Mouse (Mus musculus) layer of hippocampus, postnatal 14 days (tissue): ENCODE results near the gene Igf2r. TPM values are rescaled to one million over a fixed set of nuclear protein-coding genes. Genes with fewer than 3 reads are reported as not detected.
"Not testable (repeated sequence)": the region's sequence is repeated elsewhere in the genome, so short reads cannot be mapped to it uniquely, and the experiment has no call there.

Experiments
- DNase-seq, 2 experiments: peaks; one replicate each; pipeline ENCODE4 v3.0.0; 2021 to 2022; ENCODE audit warnings: low spot score in 2 of 2, mixed read lengths in 1 of 2
- total RNA-seq, 2 experiments: library from RNA; stranded (reverse); gene quantifications; 2 replicates each; pipeline ENCODE4 v1.2.3; 2021

Igf2r gene
- total RNA-seq, 2 experiments from 2014 or later, result 28.1 TPM

- DNase-seq, result no peak
Observed at GRCm38 (mm10) chr17:12675646-12676045, 93.8 kb downstream of the Igf2r start, which contains the start of gene Slc22a1. TSS of gene Slc22a1 (minus strand) at chr17:12675829.

- DNase-seq, result not testable (repeated sequence)
Observed at GRCm38 (mm10) chr17:12674980-12675379, 94.5 kb downstream of the Igf2r start.

GRCm38 (mm10) chr17:12673871-12674270 is 95.6 kb downstream of the Igf2r start:
- DNase-seq, result no peak

- no peak for DNase-seq
Observed at GRCm38 (mm10) chr17:12672285-12672790, 97.1 kb downstream of the Igf2r start.

GRCm38 (mm10) chr17:12671029-12671605 is 98.3 kb downstream of the Igf2r start:
- no peak for DNase-seq

GRCm38 (mm10) chr17:12669363-12669679 is 100.1 kb downstream of the Igf2r start:
- DNase-seq, result no peak

- no peak for DNase-seq
Observed at GRCm38 (mm10) chr17:12668478-12669362, 100.7 kb downstream of the Igf2r start.

GRCm38 (mm10) chr17:12664156-12664555 is 105.3 kb downstream of the Igf2r start:
- no peak for DNase-seq

- peak; percentile 21 to 68 for DNase-seq
Observed at GRCm38 (mm10) chr17:12660572-12661260, 108.7 kb downstream of the Igf2r start.

GRCm38 (mm10) chr17:12659233-12659632 is 110.2 kb downstream of the Igf2r start:
- no peak for DNase-seq

GRCm38 (mm10) chr17:12658784-12659183 is 110.7 kb downstream of the Igf2r start:
- DNase-seq, result no peak

GRCm38 (mm10) chr17:12655826-12656225 is 113.6 kb downstream of the Igf2r start:
- DNase-seq, result no peak

- peak in 1 of 2 experiments; percentile 50 for DNase-seq
Observed at GRCm38 (mm10) chr17:12654061-12654460, 115.4 kb downstream of the Igf2r start.

- DNase-seq, result no peak
Observed at GRCm38 (mm10) chr17:12652604-12653003, 116.9 kb downstream of the Igf2r start.

- DNase-seq, result no peak
Observed at GRCm38 (mm10) chr17:12645461-12645860, 124.0 kb downstream of the Igf2r start.

GRCm38 (mm10) chr17:12641087-12641486 is 128.4 kb downstream of the Igf2r start:
- DNase-seq, result no peak

GRCm38 (mm10) chr17:12639585-12639984 is 129.9 kb downstream of the Igf2r start:
- no peak for DNase-seq

GRCm38 (mm10) chr17:12634814-12635213 is 134.7 kb downstream of the Igf2r start:
- no peak for DNase-seq
